Mouse (Mus musculus) CH12.LX (cell line): ENCODE results near the gene Padi3. TPM values are rescaled to one million over a fixed set of nuclear protein-coding genes. Genes with fewer than 3 reads are reported as not detected.

Source experiments
- DNase-seq: peaks from one replicate; pipeline ENCODE4 v3.0.0-alpha.2; 2013; ENCODE audit errors: extremely low read depth
- H3K27ac ChIP-seq: 2 replicates; pipeline ENCODE4 v1.5.1; 2012; ENCODE audit warnings: low read depth, mild to moderate bottlenecking, control low read depth, moderate library complexity; ENCODE audit not compliant: insufficient read depth
- H3K27me3 ChIP-seq: replicated peaks from 2 replicates; pipeline ENCODE3; 2012; ENCODE audit warnings: inconsistent platforms
- H3K36me3 ChIP-seq, 2 experiments: replicated peaks in 1 of 2; 2 replicates each; pipeline versions ENCODE3 to v1.6.1; 2012; ENCODE audit warnings: inconsistent platforms in 1 of 2, low read length in 1 of 2, mild to moderate bottlenecking in 1 of 2, mixed read lengths in 1 of 2, moderate library complexity in 1 of 2; ENCODE audit not compliant: control insufficient read depth in 1 of 2, insufficient read depth in 1 of 2
- H3K4me1 ChIP-seq, 2 experiments: 2 replicates each; pipeline ENCODE4 v1.6.1; 2012; ENCODE audit warnings: inconsistent platforms in 1 of 2, moderate library complexity in 1 of 2; ENCODE audit not compliant: insufficient read depth in 2 of 2, control insufficient read depth in 1 of 2
- H3K4me2 ChIP-seq: 2 replicates; pipeline ENCODE4 v1.6.1; 2012; ENCODE audit warnings: low read depth, mild to moderate bottlenecking, control low read depth; ENCODE audit not compliant: poor library complexity, insufficient read depth, severe bottlenecking
- H3K4me3 ChIP-seq, 3 experiments: fragments of 150-350 bp in 1 of 3; sonication (generic) in 1 of 3; replicated peaks in 1 of 3; 2 replicates each; pipeline versions ENCODE3 to v1.5.1; 2011 to 2012; ENCODE audit warnings: low read depth in 2 of 3, low read length in 2 of 3, mild to moderate bottlenecking in 2 of 3, moderate library complexity in 2 of 3, control low read depth in 1 of 3, improper control_type of control experiment in 1 of 3, inconsistent platforms in 1 of 3, mixed read lengths in 1 of 3; ENCODE audit not compliant: poor library complexity in 1 of 3
- H3K79me2 ChIP-seq: replicated peaks from 2 replicates; pipeline ENCODE4 v1.6.1; 2012; ENCODE audit warnings: mild to moderate bottlenecking, moderate library complexity; ENCODE audit not compliant: control insufficient read depth, poor library complexity, insufficient read depth, severe bottlenecking; ENCODE audit errors: extremely low read depth
- H3K9ac ChIP-seq: 2 replicates; pipeline ENCODE4 v1.6.1; 2012; ENCODE audit warnings: low read depth, mild to moderate bottlenecking, control low read depth, moderate library complexity; ENCODE audit not compliant: insufficient read depth
- H3K9me3 ChIP-seq: replicated peaks from 2 replicates; pipeline ENCODE3; 2012; ENCODE audit warnings: low read length, inconsistent platforms, mixed read lengths
- BHLHE40 ChIP-seq: IDR thresholded peaks from 2 replicates; pipeline ENCODE4 v1.6.1; 2011; ENCODE audit warnings: mild to moderate bottlenecking, low read depth, low read length, improper control_type of control experiment
- CHD1 ChIP-seq: IDR thresholded peaks from 2 replicates; pipeline ENCODE4 v1.6.1; 2012; ENCODE audit warnings: low read depth, low read length, improper control_type of control experiment, inconsistent platforms
- CHD2 ChIP-seq: IDR thresholded peaks from 2 replicates; pipeline ENCODE4 v1.6.1; 2011; ENCODE audit warnings: low read length, improper control_type of control experiment
- CTCF ChIP-seq, 2 experiments: IDR thresholded peaks in 1 of 2; conservative IDR thresholded peaks in 1 of 2; 2 replicates each; pipeline ENCODE4 v1.5.1; 2011 to 2012; ENCODE audit warnings: low read depth in 2 of 2, low read length in 2 of 2, improper control_type of control experiment in 1 of 2, inconsistent platforms in 1 of 2, mild to moderate bottlenecking in 1 of 2, moderate library complexity in 1 of 2
- ELF1 ChIP-seq: IDR thresholded peaks from 2 replicates; pipeline ENCODE4 v1.6.1; 2014; ENCODE audit warnings: low read depth, mild to moderate bottlenecking, inconsistent platforms, low read length, improper control_type of control experiment
- EP300 ChIP-seq: IDR thresholded peaks from 2 replicates; pipeline ENCODE4 v1.6.1; 2011; ENCODE audit warnings: low read length, improper control_type of control experiment
- ETS1 ChIP-seq: conservative IDR thresholded peaks from 2 replicates; pipeline ENCODE4 v1.6.1; 2012; ENCODE audit warnings: low read depth, mild to moderate bottlenecking, inconsistent platforms, low read length, improper control_type of control experiment, moderate library complexity
- GABPA ChIP-seq: IDR thresholded peaks from 2 replicates; pipeline ENCODE4 v1.6.1; 2012; ENCODE audit warnings: low read depth, low read length, improper control_type of control experiment, inconsistent platforms; ENCODE audit not compliant: insufficient replicate concordance
- HCFC1 ChIP-seq: IDR thresholded peaks from 2 replicates; pipeline ENCODE4 v1.6.1; 2012; ENCODE audit warnings: low read depth, mild to moderate bottlenecking, inconsistent platforms, low read length, improper control_type of control experiment
- IRF4 ChIP-seq: IDR thresholded peaks from 2 replicates; pipeline ENCODE4 v1.6.1; 2014; ENCODE audit warnings: low read depth, mild to moderate bottlenecking, inconsistent platforms, low read length, improper control_type of control experiment
- JUND ChIP-seq: conservative IDR thresholded peaks from 2 replicates; pipeline ENCODE4 v1.6.1; 2011; ENCODE audit warnings: low read depth, low read length, improper control_type of control experiment
- KAT2A ChIP-seq: IDR thresholded peaks from 2 replicates; pipeline ENCODE4 v1.6.1; 2012; ENCODE audit warnings: low read length, improper control_type of control experiment, inconsistent platforms; ENCODE audit not compliant: insufficient replicate concordance
- MEF2A ChIP-seq: IDR thresholded peaks from 2 replicates; pipeline ENCODE4 v1.6.1; 2014; ENCODE audit warnings: low read depth, mild to moderate bottlenecking, inconsistent platforms, low read length, improper control_type of control experiment, borderline replicate concordance
- NRF1 ChIP-seq: IDR thresholded peaks from 2 replicates; pipeline ENCODE4 v1.6.1; 2014; ENCODE audit warnings: low read depth, mild to moderate bottlenecking, inconsistent platforms, low read length, improper control_type of control experiment, moderate library complexity
- PAX5 ChIP-seq: IDR thresholded peaks from 2 replicates; pipeline ENCODE4 v1.6.1; 2012; ENCODE audit warnings: low read length, inconsistent platforms, mixed read lengths
- POLR2A ChIP-seq: IDR thresholded peaks from 2 replicates; pipeline ENCODE4 v1.6.1; 2011; ENCODE audit warnings: low read depth, mild to moderate bottlenecking, improper control_type of control experiment, low read length
- RAD21 ChIP-seq: IDR thresholded peaks from 2 replicates; pipeline ENCODE4 v1.6.1; 2011; ENCODE audit warnings: low read depth, mild to moderate bottlenecking, low read length, improper control_type of control experiment, moderate library complexity
- RCOR1 ChIP-seq: conservative IDR thresholded peaks from 2 replicates; pipeline ENCODE4 v1.6.1; 2012; ENCODE audit warnings: low read depth, mild to moderate bottlenecking, inconsistent platforms, low read length, improper control_type of control experiment
- SIN3A ChIP-seq: IDR thresholded peaks from 2 replicates; pipeline ENCODE4 v1.6.1; 2012; ENCODE audit warnings: low read length, improper control_type of control experiment, inconsistent platforms
- SMC3 ChIP-seq: IDR thresholded peaks from 2 replicates; pipeline ENCODE4 v1.6.1; 2011; ENCODE audit warnings: low read depth, low read length, improper control_type of control experiment
- TBP ChIP-seq: conservative IDR thresholded peaks from 2 replicates; pipeline ENCODE4 v1.6.1; 2011; ENCODE audit warnings: low read depth, low read length, improper control_type of control experiment
- UBTF ChIP-seq: IDR thresholded peaks from 2 replicates; pipeline ENCODE4 v1.6.1; 2012; ENCODE audit warnings: low read depth, mild to moderate bottlenecking, inconsistent platforms, low read length, improper control_type of control experiment, moderate library complexity
- USF1 ChIP-seq: IDR thresholded peaks from 2 replicates; pipeline ENCODE4 v1.6.1; 2014; ENCODE audit warnings: low read depth, mild to moderate bottlenecking, inconsistent platforms, low read length, improper control_type of control experiment
- USF2 ChIP-seq: conservative IDR thresholded peaks from 2 replicates; pipeline ENCODE4 v1.6.1; 2011; ENCODE audit warnings: low read depth, low read length, improper control_type of control experiment
- ZC3H11A ChIP-seq: IDR thresholded peaks from 2 replicates; pipeline ENCODE4 v1.6.1; 2012; ENCODE audit warnings: low read depth, mild to moderate bottlenecking, inconsistent platforms, low read length, improper control_type of control experiment
- ZKSCAN1 ChIP-seq: IDR thresholded peaks from 2 replicates; pipeline ENCODE4 v1.6.1; 2012; ENCODE audit warnings: low read depth, inconsistent platforms, low read length, improper control_type of control experiment, borderline replicate concordance
- ZNF384 ChIP-seq: IDR thresholded peaks from 2 replicates; pipeline ENCODE4 v1.6.1; 2012; ENCODE audit warnings: low read depth, low read length, improper control_type of control experiment, inconsistent platforms
- dilution Hi-C: fragments of 300-500 bp; cut with MboI; formaldehyde crosslinking; loops from 2 replicates; pipeline ENCODE4 v1.14.3; 2020; ENCODE audit warnings: low sequenced_read_pairs; ENCODE audit not compliant: extremely low pct_unique_long_range_greater_than_20kb, extremely low pct_ligation_motif_present
- in situ Hi-C: fragments of 300-500 bp; cut with MboI; formaldehyde crosslinking; loops from 3 replicates; pipeline ENCODE4 v1.14.3; 2019; ENCODE audit warnings: low sequenced_read_pairs, low pct_ligation_motif_present, low pct_unique_long_range_greater_than_20kb, mixed read lengths
- polyA plus RNA-seq: library from polyadenylated mRNA; unstranded; fragments of >175 nt; gene quantifications from 2 replicates; pipeline ENCODE4 v1.2.1, GENCODE M21; 2012; ENCODE audit warnings: low read depth; ENCODE audit not compliant: insufficient read length
- total RNA-seq, 2 experiments: library from RNA; depleted of rRNA; stranded (reverse); fragments of 300-350 nt in 1 of 2; fragments of >200 nt in 1 of 2; gene quantifications; 2 replicates each; pipeline ENCODE4 v1.2.3; 2012 to 2014

Gene Padi3
- total and polyA plus RNA-seq, 3 experiments = 0.10 to 0.17 (median 0.11) TPM

DNA sequence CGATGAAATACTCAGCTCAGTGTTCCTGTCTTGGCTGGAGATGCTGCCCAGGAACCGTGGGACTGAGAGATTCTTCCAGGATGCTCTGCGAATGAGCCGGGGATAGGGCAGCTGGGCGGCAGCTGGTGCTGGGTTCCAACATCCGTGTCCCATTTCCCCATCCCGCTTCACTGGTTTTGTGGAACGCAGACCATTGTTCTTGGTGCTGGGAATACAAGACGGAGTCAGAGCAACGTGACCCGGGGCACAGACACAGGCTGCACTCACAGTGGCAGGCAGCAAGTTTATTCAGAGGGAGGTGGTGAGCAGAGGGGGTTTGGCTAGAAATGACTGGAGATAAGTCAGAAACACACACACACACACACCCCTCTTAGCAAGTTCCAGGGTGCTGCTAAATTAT lies 38.9 kb upstream of the Padi3 start:
- Histone ChIP-seq H3K4me1 (no peaks in the 10 kb centered on the region), H3K79me2 (no peaks in the 10 kb centered on the region), H3K9ac (no peak overlapping the region), H3K27me3 (peaks cover 92% of the 10 kb centered on the region), H3K36me3 (no peaks in the 10 kb centered on the region), H3K4me2 (no peak overlapping the region), H3K9me3 (no peaks in the 10 kb centered on the region), H3K27ac (no peak overlapping the region), H3K4me3 (no peak overlapping the region)
- dilution Hi-C loops = no loop called here
- no peak for TF ChIP-seq SMC3
- TF ChIP-seq PAX5 = no peak
- no peak for DNase-seq
- in situ Hi-C loops = no loop called here

DNA sequence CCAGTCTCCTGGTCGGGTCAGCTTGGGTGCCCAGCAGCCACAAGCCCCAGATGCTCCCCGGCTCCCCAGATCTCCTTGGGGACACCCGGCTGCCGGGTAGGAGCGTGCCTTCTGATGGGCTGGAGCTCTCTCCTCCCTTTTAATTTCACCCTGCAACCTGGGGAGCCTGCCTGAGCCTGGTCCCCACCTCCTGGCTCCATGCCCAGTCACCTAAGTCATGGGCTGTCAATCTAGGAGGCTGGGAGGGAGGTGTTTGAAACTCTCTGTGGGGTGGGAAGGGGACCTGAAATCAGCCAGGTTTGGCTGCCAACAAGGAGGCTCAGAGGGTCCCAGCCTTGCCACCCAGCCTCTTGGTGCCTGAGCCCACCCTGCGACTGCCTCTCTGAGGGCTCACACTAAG lies 35.2 kb upstream of the Padi3 start, which contains the start of gene Padi1:
TSS of gene Padi1 (minus strand) at position 113 of the 400 bp plus-strand sequence.
- no peaks in the 10 kb centered on the region for H3K36me3 ChIP-seq
- no peaks in the 10 kb centered on the region for H3K9me3 ChIP-seq
- dilution Hi-C loops (no loop called here), in situ Hi-C loops (no loop called here)
- no peak within 1 kb of the TSS for H3K4me3 ChIP-seq
- no peak within 1 kb of the TSS for H3K27ac ChIP-seq
- DNase-seq = no peak
- H3K79me2 ChIP-seq = no peaks in the 10 kb centered on the region
- no peak within 1 kb of the TSS for H3K4me2 ChIP-seq
- H3K9ac ChIP-seq = no peak within 1 kb of the TSS
- no peaks in the 10 kb centered on the region for H3K4me1 ChIP-seq
- TF ChIP-seq USF2 (no peak), TBP (no peak), ELF1 (no peak), USF1 (no peak), HCFC1 (no peak), GABPA (no peak), KAT2A (no peak), NRF1 (no peak), RCOR1 (no peak), JUND (no peak), BHLHE40 (no peak), EP300 (no peak), MEF2A (no peak), CTCF (conservative IDR thresholded peaks at IDR 0.05 in 1 of 2, IDR thresholded peaks at IDR 0.05 in 1 of 2; ENCODE audit: low read depth in 2 of 2, low read length in 2 of 2) (no peak), POLR2A (no peak)
- peaks cover 94% of the 10 kb centered on the region for H3K27me3 ChIP-seq

DNA sequence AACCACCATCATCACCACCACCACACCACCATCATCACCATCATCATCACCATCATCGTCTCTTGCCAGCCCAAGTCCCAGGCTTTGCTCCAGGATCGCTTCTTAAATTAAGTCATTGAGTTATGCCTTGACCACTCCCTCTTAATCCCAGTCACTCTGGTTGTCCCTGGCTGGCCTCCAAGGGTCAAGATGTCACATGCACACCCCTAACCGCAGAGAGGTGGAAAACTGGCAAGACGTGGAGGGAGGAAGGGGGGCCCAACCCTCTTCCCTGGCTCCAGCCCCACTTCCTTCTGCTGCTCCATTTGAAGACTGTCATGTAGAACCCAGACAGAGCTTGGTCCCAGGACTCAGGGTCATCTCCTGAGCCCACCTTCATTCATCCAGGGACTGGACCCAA lies 34.5 kb upstream of the Padi3 start:
- H3K4me3 ChIP-seq = no peak overlapping the region
- H3K4me2 ChIP-seq = no peak overlapping the region
- no peak overlapping the region for H3K9ac ChIP-seq
- no peaks in the 10 kb centered on the region for H3K79me2 ChIP-seq
- DNase-seq = no peak
- H3K36me3 ChIP-seq = no peaks in the 10 kb centered on the region
- TF ChIP-seq MEF2A = no peak
- TF ChIP-seq ZKSCAN1 = no peak
- TF ChIP-seq EP300 = no peak
- TF ChIP-seq UBTF = no peak
- no peak for TF ChIP-seq ZC3H11A
- TF ChIP-seq SMC3 = no peak
- no peak for TF ChIP-seq USF1
- no peak for TF ChIP-seq RAD21
- TF ChIP-seq ZNF384 = no peak
- TF ChIP-seq TBP = no peak
- TF ChIP-seq ETS1 = no peak
- TF ChIP-seq NRF1 = no peak
- TF ChIP-seq PAX5 = no peak
- TF ChIP-seq IRF4 = no peak
- no peak for TF ChIP-seq POLR2A
- no peak for TF ChIP-seq SIN3A
- TF ChIP-seq CHD2 = no peak
- no peak for TF ChIP-seq CHD1
- no peak for TF ChIP-seq JUND
- no peaks in the 10 kb centered on the region for H3K9me3 ChIP-seq
- H3K4me1 ChIP-seq = no peaks in the 10 kb centered on the region
- H3K27ac ChIP-seq = no peak overlapping the region
- peaks cover 87% of the 10 kb centered on the region for H3K27me3 ChIP-seq
- in situ Hi-C loops = no loop called here
- dilution Hi-C loops = no loop called here
